In genomic region chr2:20899301-20899700, GRCm38 (mm10) we compare ENCODE assay signal across 9 mouse cellular contexts.
DNase-seq lines count a peak whose midpoint lies in the region; ATAC-seq lines count a peak whose summit lies in the region.
"Had no signal": no experiment of that assay in that cellular context is flagged by ENCODE, and none has a peak within 500 bp of the region (broad histone marks: within the 10 kb centered on the region; RNA-seq: fewer than 3 reads in every experiment).

No protein-coding gene starts in this region.

- H3K4me1 ChIP-seq in forebrain, embryonic 13.5 days: peaks cover 19% of the 10 kb centered on the region
- H3K4me1 ChIP-seq in forebrain, embryonic 11.5 days (replicated peaks; ENCODE audit: control insufficient read depth, insufficient read depth, low read length): 0 out of 2 replicates have a peak, but pooled peaks cover under 1% of the 10 kb centered on the region
- H3K4me1 ChIP-seq in midbrain, embryonic 13.5 days (replicated peaks): peaks cover 8% of the 10 kb centered on the region
- no peaks in the 10 kb centered on the region for H3K4me1 ChIP-seq in midbrain, embryonic 14.5 days (ENCODE audit: control insufficient read depth, insufficient read depth, low read length)
- no peaks in the 10 kb centered on the region for H3K4me1 ChIP-seq in hindbrain, embryonic 16.5 days (ENCODE audit: control insufficient read depth, insufficient read depth, low read depth, low read length)

- no peaks in the 10 kb centered on the region for H3K36me3 ChIP-seq in forebrain, embryonic 13.5 days (ENCODE audit: poor library complexity, severe bottlenecking)
- H3K36me3 ChIP-seq in forebrain, embryonic 11.5 days (ENCODE audit: control insufficient read depth, insufficient read depth, low read length): no peaks in the 10 kb centered on the region
- H3K36me3 ChIP-seq in midbrain, embryonic 13.5 days: no peaks in the 10 kb centered on the region
- H3K36me3 ChIP-seq in midbrain, embryonic 14.5 days (ENCODE audit: control insufficient read depth, insufficient read depth, low read length): no peaks in the 10 kb centered on the region
- no peaks in the 10 kb centered on the region for H3K36me3 ChIP-seq in hindbrain, embryonic 16.5 days (ENCODE audit: control insufficient read depth, insufficient read depth, low read length)

- H3K27ac ChIP-seq in forebrain, embryonic 13.5 days: 0 out of 2 replicates have a peak overlapping the region, but pooled peaks have one; percentile 1
- no peak overlapping the region for H3K27ac ChIP-seq in forebrain, embryonic 11.5 days (ENCODE audit: low read depth, low read length)
- no peak overlapping the region; the same call in 1 of the 2 replicates for H3K27ac ChIP-seq in midbrain, embryonic 13.5 days
- H3K27ac ChIP-seq in midbrain, embryonic 14.5 days (replicated peaks; ENCODE audit: low read depth, low read length): no peak overlapping the region
- no peak overlapping the region for H3K27ac ChIP-seq in hindbrain, embryonic 16.5 days (ENCODE audit: low read depth, low read length)
- H3K27ac ChIP-seq: midbrain, embryonic 12.5 days had no signal

- no peak; the same call in 1 of the 2 replicates for ATAC-seq in forebrain, embryonic 13.5 days
- ATAC-seq in forebrain, embryonic 11.5 days (replicated peaks; ENCODE audit: low FRiP score): no peak
- 0 out of 2 replicates have a peak, but pooled peaks have one; percentile 5 for ATAC-seq in midbrain, embryonic 13.5 days
- no peak for ATAC-seq in midbrain, embryonic 14.5 days (ENCODE audit: low FRiP score, low TSS enrichment)
- no peak for ATAC-seq in hindbrain, embryonic 16.5 days

- no peak overlapping the region for H3K9ac ChIP-seq in forebrain, embryonic 13.5 days
- H3K9ac ChIP-seq in forebrain, embryonic 11.5 days (ENCODE audit: low read length): no peak overlapping the region
- no peak overlapping the region for H3K9ac ChIP-seq in midbrain, embryonic 13.5 days (replicated peaks)
- no peak overlapping the region for H3K9ac ChIP-seq in midbrain, embryonic 14.5 days (replicated peaks; ENCODE audit: low read length)
- no peak overlapping the region for H3K9ac ChIP-seq in hindbrain, embryonic 16.5 days (ENCODE audit: low read depth, low read length)
- H3K9ac ChIP-seq: midbrain, embryonic 12.5 days had no signal

- no peaks in the 10 kb centered on the region for H3K27me3 ChIP-seq in forebrain, embryonic 13.5 days
- H3K27me3 ChIP-seq in forebrain, embryonic 11.5 days (ENCODE audit: control insufficient read depth, insufficient read depth, low read length): no peaks in the 10 kb centered on the region
- H3K27me3 ChIP-seq in midbrain, embryonic 13.5 days: no peaks in the 10 kb centered on the region
- H3K27me3 ChIP-seq in midbrain, embryonic 14.5 days (ENCODE audit: control insufficient read depth, insufficient read depth, low read length): no peaks in the 10 kb centered on the region
- no peaks in the 10 kb centered on the region for H3K27me3 ChIP-seq in hindbrain, embryonic 16.5 days (replicated peaks; ENCODE audit: control insufficient read depth, insufficient read depth, low read length)
- H3K27me3 ChIP-seq: midbrain, embryonic 12.5 days had no signal

- no peak for DNase-seq in forebrain, embryonic 11.5 days (ENCODE audit: low spot score)
- DNase-seq in midbrain, embryonic 14.5 days: no peak
- peak; percentile 18 for DNase-seq in lung, postnatal 25 days (ENCODE audit: low spot score)
- DNase-seq in yolk sac, embryonic 10.5 days (ENCODE audit: low spot score): no peak
- DNase-seq in left cerebral cortex, adult 9 months (ENCODE audit: low spot score in 2 of 2): no peak

- no peak overlapping the region for H3K4me2 ChIP-seq in forebrain, embryonic 13.5 days
- no peak overlapping the region for H3K4me2 ChIP-seq in forebrain, embryonic 11.5 days (ENCODE audit: low read depth, low read length, severe bottlenecking)
- H3K4me2 ChIP-seq in midbrain, embryonic 13.5 days (replicated peaks): no peak overlapping the region
- H3K4me2 ChIP-seq in midbrain, embryonic 14.5 days (ENCODE audit: low read length): no peak overlapping the region
- H3K4me2 ChIP-seq in hindbrain, embryonic 16.5 days (ENCODE audit: low read length): no peak overlapping the region
- H3K4me2 ChIP-seq: midbrain, embryonic 12.5 days had no signal

- WGBS in forebrain, embryonic 13.5 days: 77% methylated on average over 9 of the region's 9 CpGs
- WGBS in forebrain, embryonic 11.5 days: 86% methylated on average over 9 of the region's 9 CpGs
- 72% methylated on average over 9 of the region's 9 CpGs for WGBS in midbrain, embryonic 13.5 days
- 76% methylated on average over 9 of the region's 9 CpGs for WGBS in midbrain, embryonic 14.5 days
- WGBS in hindbrain, embryonic 16.5 days: 72% methylated on average over 9 of the region's 9 CpGs

- H3K9me3 ChIP-seq in forebrain, embryonic 13.5 days (replicated peaks): no peaks in the 10 kb centered on the region
- H3K9me3 ChIP-seq in forebrain, embryonic 11.5 days (ENCODE audit: control insufficient read depth, low read length): no peaks in the 10 kb centered on the region
- H3K9me3 ChIP-seq in midbrain, embryonic 13.5 days: no peaks in the 10 kb centered on the region
- H3K9me3 ChIP-seq in midbrain, embryonic 14.5 days (ENCODE audit: control insufficient read depth, low read length): no peaks in the 10 kb centered on the region
- no peaks in the 10 kb centered on the region for H3K9me3 ChIP-seq in hindbrain, embryonic 16.5 days (ENCODE audit: control insufficient read depth, low read length)
- H3K9me3 ChIP-seq: midbrain, embryonic 12.5 days had no signal

- no peak overlapping the region for H3K4me3 ChIP-seq in forebrain, embryonic 13.5 days
- H3K4me3 ChIP-seq in forebrain, embryonic 11.5 days (ENCODE audit: low read depth, low read length): no peak overlapping the region
- H3K4me3 ChIP-seq in midbrain, embryonic 13.5 days (replicated peaks): no peak overlapping the region
- H3K4me3 ChIP-seq in midbrain, embryonic 14.5 days (replicated peaks; ENCODE audit: low read depth, low read length): no peak overlapping the region
- H3K4me3 ChIP-seq in hindbrain, embryonic 16.5 days (ENCODE audit: low read length): no peak overlapping the region
- H3K4me3 ChIP-seq: midbrain, embryonic 12.5 days had no signal
